Mouse (Mus musculus) liver, postnatal 0 days (tissue): ENCODE measurements around the gene Nbeal2.

Experiments used
- CTCF ChIP-seq: sonication (generic); IDR thresholded peaks from 2 replicates; pipeline ENCODE4 v1.5.1; 2016; ENCODE audit warnings: antibody characterized with exemption, low read depth
- EP300 ChIP-seq: IDR thresholded peaks from 2 replicates; pipeline ENCODE4 v1.6.1; 2016; ENCODE audit warnings: antibody characterized with exemption, low read depth, mild to moderate bottlenecking

- TF ChIP-seq EP300, result no peak
- no peak for TF ChIP-seq CTCF
Measured at GRCm38 (mm10) chr9:110673107-110673752, 19.3 kb upstream of the Nbeal2 start.
